Mouse (Mus musculus) forebrain, embryonic 12.5 days (tissue): ENCODE data around the gene Lrig2. TPM values are rescaled to one million over a fixed set of nuclear protein-coding genes. Genes with fewer than 3 reads are reported as not detected.
A peak's percentile ranks its signal among the peaks of the same experiment; 100 is the strongest.

Source experiments
- ATAC-seq: fragments of 200-750 bp; cut with Nextera tagmentation; 2 replicates; pipeline ENCODE4 v1.8.0; 2017; ENCODE audit warnings: moderate TSS enrichment; ENCODE audit not compliant: low FRiP score
- H3K27ac ChIP-seq: fragments of 300-500 bp; sonication (generic); 2 replicates; pipeline ENCODE4 v1.5.1; 2016; ENCODE audit warnings: mild to moderate bottlenecking
- H3K27me3 ChIP-seq: fragments of 300-500 bp; sonication (generic); 2 replicates; pipeline ENCODE4 v1.6.1; 2016; ENCODE audit warnings: mild to moderate bottlenecking
- H3K36me3 ChIP-seq: fragments of 300-500 bp; sonication (generic); replicated peaks from 2 replicates; pipeline ENCODE4 v1.6.1; 2016; ENCODE audit warnings: mild to moderate bottlenecking
- H3K4me1 ChIP-seq: fragments of 300-500 bp; sonication (generic); 2 replicates; pipeline ENCODE4 v1.6.1; 2016
- H3K4me2 ChIP-seq: fragments of 300-500 bp; sonication (generic); 2 replicates; pipeline ENCODE4 v1.6.1; 2016; ENCODE audit warnings: mild to moderate bottlenecking, moderate library complexity
- H3K4me3 ChIP-seq: fragments of 300-500 bp; sonication (generic); replicated peaks from 2 replicates; pipeline ENCODE4 v1.5.1; 2016; ENCODE audit warnings: mild to moderate bottlenecking
- H3K9ac ChIP-seq: fragments of 300-500 bp; sonication (generic); 2 replicates; pipeline ENCODE4 v1.6.1; 2016; ENCODE audit warnings: mild to moderate bottlenecking
- H3K9me3 ChIP-seq: fragments of 300-500 bp; sonication (generic); 2 replicates; pipeline ENCODE4 v1.6.1; 2016
- WGBS: fragments of 180-500 bp; shearing (Covaris S2); methylation state at CpG from one replicate; pipeline ENCODE4 v1.1.7; 2016; 5-methylcytosine and 5-hydroxymethylcytosine counted together
- polyA plus RNA-seq: library from polyadenylated mRNA; unstranded; fragments of >200 nt; fragmentation: Nextera tagmentation; extraction: Ambion mirVana; gene quantifications from 2 replicates; pipeline ENCODE4 v1.2.1, GENCODE M21; 2016

Gene Lrig2
- polyA plus RNA-seq, 1 experiment from 2014 or later = 31.1 TPM

DNA sequence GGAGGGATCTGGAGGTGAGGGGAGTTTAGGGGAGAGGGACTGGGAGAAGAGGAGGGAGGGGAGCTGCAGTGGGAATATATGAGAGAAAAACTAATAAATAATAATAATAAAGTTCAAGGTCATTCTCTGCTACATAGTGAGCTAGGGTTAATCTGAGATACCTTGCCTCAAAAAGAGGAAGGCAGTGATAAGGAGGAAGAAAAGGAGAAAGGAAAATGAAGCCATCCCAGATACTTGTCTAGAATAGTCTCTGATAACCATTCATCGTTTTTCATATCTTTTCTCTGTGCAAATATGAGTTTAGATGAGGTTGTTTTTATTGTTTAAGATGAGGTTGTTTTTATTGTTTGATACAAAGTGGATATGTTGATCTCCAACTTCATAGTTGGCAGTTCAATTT, 13.3 kb upstream of the Lrig2 start:
- 72% methylated on average over 1 of the region's 1 CpGs for WGBS
- Histone ChIP-seq H3K9me3 (no peaks in the 10 kb centered on the region), H3K4me2 (no peak overlapping the region), H3K4me1 (no peaks in the 10 kb centered on the region), H3K36me3 (no peaks in the 10 kb centered on the region), H3K4me3 (no peak overlapping the region), H3K27ac (no peak overlapping the region), H3K9ac (no peak overlapping the region), H3K27me3 (no peaks in the 10 kb centered on the region; the same call in 1 of the 2 replicates)
- no peak for ATAC-seq

DNA sequence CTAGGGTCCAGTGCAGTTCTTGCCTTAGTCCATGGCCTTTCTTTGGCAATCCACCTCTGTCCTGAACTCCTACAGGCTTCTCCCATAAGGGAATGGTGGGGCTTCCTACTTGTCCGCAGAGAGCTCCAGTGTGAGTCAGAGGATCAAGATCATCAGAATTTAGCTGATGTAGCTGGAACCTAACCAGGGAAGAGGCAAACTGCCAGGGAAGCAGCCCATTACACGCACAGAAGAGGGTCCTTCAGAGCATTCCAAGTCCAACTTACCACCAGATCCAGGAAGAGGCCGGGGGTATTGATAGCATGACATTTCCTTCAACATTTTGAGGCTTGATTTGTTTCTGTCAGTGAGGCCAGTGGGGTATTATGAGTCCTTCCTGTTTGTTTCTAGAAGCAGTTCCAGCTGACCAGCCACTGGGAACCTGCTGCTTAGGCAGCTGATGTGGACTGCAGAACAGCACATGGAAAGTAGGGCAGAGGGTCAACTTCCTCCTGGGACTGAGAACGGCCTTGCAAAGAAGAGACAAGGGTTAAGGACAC, 11.7 kb upstream of the Lrig2 start:
- Histone ChIP-seq H3K27ac (no peak overlapping the region), H3K9ac (no peak overlapping the region), H3K27me3 (no peaks in the 10 kb centered on the region; the same call in 1 of the 2 replicates), H3K9me3 (no peaks in the 10 kb centered on the region), H3K4me2 (no peak overlapping the region), H3K4me1 (no peaks in the 10 kb centered on the region), H3K4me3 (no peak overlapping the region), H3K36me3 (no peaks in the 10 kb centered on the region)
- WGBS = 77% methylated on average over 4 of the region's 4 CpGs
- no peak for ATAC-seq

DNA sequence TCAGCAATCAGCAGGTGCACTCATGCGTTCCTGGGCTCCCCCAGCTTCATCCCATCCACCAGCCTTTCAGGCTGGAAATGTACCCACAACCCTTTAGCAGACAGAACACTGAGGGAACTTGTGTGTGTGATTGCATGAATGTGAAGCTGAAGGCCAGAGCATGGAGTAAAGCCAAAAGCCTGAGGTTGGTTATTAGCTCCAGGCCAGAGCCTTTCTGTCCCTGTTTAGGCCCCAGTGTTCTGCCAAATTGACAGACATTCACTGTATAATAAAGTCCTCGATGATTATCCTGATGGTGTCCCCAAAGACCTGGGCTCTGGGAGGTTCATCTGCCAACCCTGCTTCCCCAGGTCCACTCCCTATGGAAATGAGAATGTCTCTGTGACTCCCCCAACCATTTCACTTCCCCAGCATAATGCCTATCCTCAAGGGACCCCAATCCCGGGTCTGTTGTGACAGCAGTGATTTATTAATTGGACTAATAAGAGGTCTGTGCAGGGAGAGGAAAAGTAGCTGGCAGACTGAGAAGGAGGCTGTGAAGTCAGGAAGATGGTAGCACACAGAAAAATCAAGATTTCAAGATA, 9.7 kb upstream of the Lrig2 start:
- no peak overlapping the region for H3K9ac ChIP-seq
- no peaks in the 10 kb centered on the region for H3K4me1 ChIP-seq
- no peak overlapping the region for H3K4me2 ChIP-seq
- no peaks in the 10 kb centered on the region for H3K36me3 ChIP-seq
- no peak for ATAC-seq
- H3K9me3 ChIP-seq = no peaks in the 10 kb centered on the region
- 78% methylated on average over 3 of the region's 3 CpGs for WGBS
- no peak overlapping the region for H3K4me3 ChIP-seq
- H3K27me3 ChIP-seq = no peaks in the 10 kb centered on the region; the same call in 1 of the 2 replicates
- H3K27ac ChIP-seq = no peak overlapping the region

DNA sequence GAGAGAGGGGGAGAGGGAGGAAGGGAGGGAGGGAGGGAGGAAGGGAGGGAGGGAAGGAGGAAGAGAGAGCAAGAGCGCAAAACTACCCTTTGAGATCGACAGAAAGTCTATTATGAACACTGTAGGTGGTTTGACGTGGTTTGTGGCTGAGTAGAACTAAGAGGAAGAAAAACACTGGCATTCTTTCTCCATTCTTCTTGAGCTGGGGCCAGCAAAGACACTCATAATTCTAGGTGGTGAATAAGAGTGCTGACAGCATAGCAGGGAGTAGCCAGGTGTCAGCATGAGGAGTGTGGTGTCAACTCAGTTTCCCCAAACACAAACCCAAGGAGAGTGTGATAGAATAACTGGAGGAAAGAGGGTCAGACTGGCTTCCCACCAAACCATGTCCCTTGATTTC, 8.8 kb upstream of the Lrig2 start:
- ATAC-seq = no peak
- 67% methylated on average over 3 of the region's 3 CpGs for WGBS
- Histone ChIP-seq H3K27me3 (no peaks in the 10 kb centered on the region; the same call in 1 of the 2 replicates), H3K36me3 (no peaks in the 10 kb centered on the region), H3K4me1 (no peaks in the 10 kb centered on the region), H3K4me3 (no peak overlapping the region), H3K9ac (no peak overlapping the region), H3K9me3 (no peaks in the 10 kb centered on the region), H3K4me2 (no peak overlapping the region), H3K27ac (no peak overlapping the region)

DNA sequence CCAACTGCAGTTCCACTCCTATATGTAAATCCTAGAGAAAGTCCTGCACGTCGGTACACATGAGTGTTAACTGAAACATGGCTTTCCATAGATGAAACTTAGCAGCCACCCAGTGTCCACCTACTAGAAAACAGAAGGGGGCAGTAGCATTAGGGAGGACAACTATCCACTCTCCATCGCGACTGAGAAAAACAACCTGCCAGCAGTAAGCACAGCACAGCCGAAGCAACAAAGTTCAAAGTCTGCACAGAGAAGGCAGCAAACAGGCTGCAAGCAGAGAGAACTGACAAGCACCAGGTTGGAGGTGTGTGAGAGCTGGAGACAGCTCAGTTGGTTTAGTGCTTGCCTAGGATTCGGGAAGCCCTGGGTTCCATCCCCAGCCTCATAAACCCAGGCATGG, 7.2 kb upstream of the Lrig2 start:
- Histone ChIP-seq H3K9ac (no peak overlapping the region), H3K4me3 (no peak overlapping the region), H3K27me3 (no peaks in the 10 kb centered on the region; the same call in 1 of the 2 replicates), H3K4me1 (no peaks in the 10 kb centered on the region), H3K9me3 (no peaks in the 10 kb centered on the region), H3K4me2 (no peak overlapping the region), H3K27ac (no peak overlapping the region), H3K36me3 (no peaks in the 10 kb centered on the region)
- 69% methylated on average over 6 of the region's 6 CpGs for WGBS
- no peak for ATAC-seq

DNA sequence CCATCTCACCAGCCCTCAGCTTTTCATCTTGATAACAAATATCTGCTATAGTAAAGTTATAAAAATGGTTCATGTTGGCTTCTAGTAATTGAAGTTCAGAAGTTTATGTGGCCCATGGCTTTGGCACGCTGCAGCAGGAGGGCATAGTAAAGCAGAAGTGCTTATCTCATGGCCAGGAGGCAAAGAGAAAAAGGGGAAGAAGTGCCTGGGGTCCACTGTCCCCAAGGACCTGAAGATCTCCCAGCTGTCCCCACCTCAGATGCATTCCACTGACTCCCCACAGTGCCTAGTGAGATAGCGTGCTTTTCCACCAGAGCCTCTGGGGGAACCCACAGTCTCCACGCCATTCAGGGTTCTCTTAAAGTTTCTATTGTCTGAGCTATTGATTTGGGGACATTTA, 6.7 kb upstream of the Lrig2 start:
- ATAC-seq = no peak
- H3K27me3 ChIP-seq = peaks cover 2% of the 10 kb centered on the region; the same call in 1 of the 2 replicates
- no peak overlapping the region for H3K9ac ChIP-seq
- no peaks in the 10 kb centered on the region for H3K9me3 ChIP-seq
- no peaks in the 10 kb centered on the region for H3K4me1 ChIP-seq
- no peak overlapping the region for H3K4me2 ChIP-seq
- no peaks in the 10 kb centered on the region for H3K36me3 ChIP-seq
- no peak overlapping the region for H3K27ac ChIP-seq
- WGBS = 85% methylated on average over 3 of the region's 3 CpGs
- no peak overlapping the region for H3K4me3 ChIP-seq

DNA sequence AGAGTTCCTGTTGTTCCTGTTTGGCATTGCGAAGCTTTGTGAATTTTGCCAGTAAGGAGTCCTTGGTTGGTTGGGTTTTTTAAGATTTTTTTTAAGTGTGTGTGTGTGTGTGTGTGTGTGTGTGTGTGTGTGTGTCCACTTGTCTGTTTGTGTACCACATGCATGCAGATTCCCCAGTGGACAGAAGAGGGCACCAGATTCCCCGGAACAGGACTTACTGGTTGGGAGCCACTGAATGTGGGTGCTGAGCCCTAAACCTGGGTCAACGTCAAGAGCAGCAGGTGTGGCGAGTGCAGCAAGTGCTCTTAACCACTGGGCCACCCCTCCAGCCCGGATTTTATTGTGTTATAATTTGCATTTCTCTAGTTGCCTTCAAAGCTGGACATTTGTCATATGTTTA, 5.4 kb upstream of the Lrig2 start:
- ATAC-seq = no peak
- 81% methylated on average over 5 of the region's 5 CpGs for WGBS
- H3K9me3 ChIP-seq = no peaks in the 10 kb centered on the region

DNA sequence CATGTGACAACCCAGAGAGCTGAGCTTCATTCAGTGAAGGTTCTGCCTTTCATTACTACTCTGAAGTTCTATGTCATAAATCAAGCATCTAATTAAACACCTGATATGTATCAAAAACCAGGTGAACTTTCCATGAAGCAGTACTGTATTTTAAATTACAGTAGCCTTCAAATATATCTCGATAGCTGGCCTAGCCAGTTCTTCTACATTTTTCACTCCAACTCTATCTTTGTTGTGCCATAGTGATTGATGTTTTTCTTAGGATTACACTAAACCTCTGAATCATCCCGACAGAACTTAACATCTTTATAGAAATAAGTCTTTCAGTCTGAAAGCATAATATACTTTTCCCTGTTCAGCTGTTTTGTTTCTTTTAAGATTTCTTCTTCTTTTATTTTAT, 2.8 kb upstream of the Lrig2 start:
- H3K9me3 ChIP-seq = no peaks in the 10 kb centered on the region
- 0 out of 2 replicates have a peak, but pooled peaks cover 3% of the 10 kb centered on the region for H3K27me3 ChIP-seq
- WGBS = 91% methylated on average over 2 of the region's 2 CpGs
- no peak overlapping the region for H3K9ac ChIP-seq
- no peak overlapping the region for H3K27ac ChIP-seq
- H3K36me3 ChIP-seq = no peaks in the 10 kb centered on the region
- H3K4me2 ChIP-seq = no peak overlapping the region
- ATAC-seq = no peak
- peaks cover 11% of the 10 kb centered on the region for H3K4me1 ChIP-seq
- H3K4me3 ChIP-seq = no peak overlapping the region

More for the DNA sequence above, 5.4 kb upstream of the Lrig2 start:
- Histone ChIP-seq H3K4me2 (no peak overlapping the region), H3K4me3 (no peak overlapping the region), H3K9ac (no peak overlapping the region), H3K4me1 (peaks cover 5% of the 10 kb centered on the region; the same call in 1 of the 2 replicates), H3K36me3 (no peaks in the 10 kb centered on the region), H3K27ac (no peak overlapping the region), H3K27me3 (peaks cover 3% of the 10 kb centered on the region; the same call in 1 of the 2 replicates)

DNA sequence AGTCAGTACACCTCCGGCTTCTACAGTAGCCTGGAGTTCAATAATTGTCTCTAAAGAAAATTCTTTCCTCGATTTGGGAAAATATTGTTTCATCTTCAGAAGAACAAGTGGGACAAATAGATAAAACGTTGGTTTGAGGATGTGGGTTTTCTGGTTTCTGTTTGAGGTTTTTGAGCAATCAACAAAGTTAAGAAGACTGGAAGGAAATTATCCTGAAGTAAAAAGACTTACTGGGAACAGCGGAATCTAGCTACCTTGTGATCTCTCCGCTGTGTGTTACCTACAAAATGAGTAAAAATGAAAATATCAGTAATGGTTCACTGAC, 668 bp upstream of the Lrig2 start:
- Histone ChIP-seq H3K4me1 (peaks cover 20% of the 10 kb centered on the region), H3K36me3 (no peaks in the 10 kb centered on the region), H3K27ac (peak overlapping the region; percentile 94), H3K4me2 (peak overlapping the region; percentile 54), H3K9ac (peak overlapping the region; percentile 39; the same call in 1 of the 2 replicates), H3K27me3 (0 out of 2 replicates have a peak, but pooled peaks cover 3% of the 10 kb centered on the region), H3K4me3 (peak overlapping the region; percentile 64), H3K9me3 (no peaks in the 10 kb centered on the region)
- WGBS = 25% methylated on average over 5 of the region's 5 CpGs
- no peak for ATAC-seq

DNA sequence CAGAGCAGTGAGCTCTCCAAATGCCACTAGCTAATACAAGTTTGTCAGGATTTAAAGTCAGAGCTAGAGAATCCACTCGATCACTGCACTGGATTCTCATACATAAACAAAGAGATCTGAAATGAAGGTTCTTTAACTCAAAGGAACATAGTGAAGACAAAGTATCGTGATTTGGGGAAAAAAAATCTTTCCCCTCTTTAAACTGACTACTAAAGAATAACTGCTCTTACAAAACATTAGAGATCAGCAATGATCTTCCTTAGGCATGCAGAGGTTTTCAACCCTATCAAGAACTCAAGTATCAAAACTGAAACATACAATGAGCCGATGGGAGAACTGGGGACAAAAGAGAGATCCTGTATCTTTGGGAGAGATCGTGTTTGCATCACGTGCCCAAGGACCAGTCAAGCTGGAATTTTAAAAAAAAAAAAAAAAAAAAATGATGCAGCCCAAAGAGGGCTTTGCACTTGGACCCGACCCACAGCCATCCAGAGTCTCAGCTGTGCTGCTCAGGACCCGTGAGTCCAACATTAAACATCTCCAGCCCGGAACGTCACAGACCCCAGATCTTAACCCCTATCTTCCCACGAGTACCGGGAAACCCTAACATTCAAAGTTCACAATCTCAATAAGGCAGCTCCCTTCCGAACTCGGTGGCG, 818 bp downstream of the Lrig2 start:
- Histone ChIP-seq H3K27me3 (0 out of 2 replicates have a peak, but pooled peaks cover 3% of the 10 kb centered on the region), H3K9ac (peak overlapping the region; percentile 73), H3K4me3 (peak overlapping the region; percentile 64), H3K4me1 (peaks cover 20% of the 10 kb centered on the region), H3K9me3 (no peaks in the 10 kb centered on the region), H3K4me2 (peak overlapping the region; percentile 49), H3K27ac (peak overlapping the region; percentile 94), H3K36me3 (no peaks in the 10 kb centered on the region)
- WGBS = under 1% methylated on average over 14 of the region's 14 CpGs
- peak; percentile 53 for ATAC-seq

DNA sequence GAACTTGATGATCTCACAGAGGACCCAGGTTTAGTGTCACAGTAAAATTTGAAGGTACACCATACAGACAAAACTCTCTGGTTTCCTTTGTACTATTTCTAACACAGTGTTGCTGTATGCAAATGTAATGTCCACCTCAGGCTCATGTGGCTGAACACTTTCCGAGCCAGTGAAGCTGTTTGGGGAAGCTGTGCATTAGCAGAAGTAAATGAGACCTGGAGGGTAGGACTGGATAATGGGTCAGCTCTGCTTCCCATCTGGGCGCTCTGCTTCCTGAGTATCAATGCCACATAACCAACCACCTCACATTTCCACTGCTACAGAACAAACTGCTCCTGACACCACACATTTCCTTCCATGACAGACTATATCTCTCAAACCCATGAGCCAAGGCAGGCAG, 10.1 kb downstream of the Lrig2 start:
- Histone ChIP-seq H3K4me3 (no peak overlapping the region), H3K4me1 (no peaks in the 10 kb centered on the region), H3K27ac (no peak overlapping the region), H3K27me3 (no peaks in the 10 kb centered on the region), H3K9me3 (no peaks in the 10 kb centered on the region), H3K4me2 (no peak overlapping the region), H3K36me3 (peaks cover 3% of the 10 kb centered on the region), H3K9ac (no peak overlapping the region)
- ATAC-seq = no peak
- WGBS = 82% methylated on average over 2 of the region's 2 CpGs

DNA sequence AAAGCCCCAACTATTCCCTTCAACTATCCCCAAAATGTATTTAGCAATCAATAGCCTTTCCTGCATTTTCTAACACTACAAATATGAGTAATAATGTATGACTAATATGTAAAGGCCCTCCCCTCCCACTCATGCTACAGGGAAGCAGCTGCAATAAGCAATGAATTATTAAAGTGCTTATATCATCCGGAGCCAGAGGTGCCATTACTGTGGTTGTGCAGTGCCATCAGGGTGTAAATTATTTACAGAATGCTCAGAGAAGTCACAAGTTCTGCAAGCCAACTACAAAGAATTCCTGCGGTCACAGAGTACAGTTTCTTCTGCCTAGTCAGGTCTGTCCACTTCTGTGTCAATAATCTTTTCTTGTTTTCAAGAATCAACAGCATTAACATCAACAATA, 10.8 kb downstream of the Lrig2 start:
- Histone ChIP-seq H3K36me3 (peaks cover 9% of the 10 kb centered on the region), H3K4me1 (no peaks in the 10 kb centered on the region), H3K4me3 (no peak overlapping the region), H3K4me2 (no peak overlapping the region), H3K27ac (no peak overlapping the region), H3K27me3 (no peaks in the 10 kb centered on the region), H3K9ac (no peak overlapping the region), H3K9me3 (no peaks in the 10 kb centered on the region)
- ATAC-seq = no peak
- WGBS = 89% methylated on average over 2 of the region's 2 CpGs

DNA sequence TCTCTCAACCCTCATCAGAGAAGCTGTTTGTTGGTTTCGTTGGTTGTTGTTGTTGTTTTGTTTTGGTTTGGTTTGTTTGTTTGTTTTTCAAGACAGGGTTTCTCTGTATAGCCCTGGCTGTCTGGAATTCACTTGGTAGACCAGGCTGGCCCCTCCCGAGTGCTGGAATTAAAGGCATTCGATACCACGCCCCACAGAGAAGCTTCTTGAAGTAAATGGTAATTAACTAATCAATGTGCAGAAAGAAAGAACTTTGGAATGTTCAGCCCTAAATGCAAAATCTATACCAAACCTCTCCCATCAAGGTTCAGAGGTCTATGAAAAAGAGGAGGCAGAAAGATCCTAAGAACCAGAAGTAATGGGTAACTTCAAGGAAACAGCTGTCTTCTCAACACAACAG, 15.5 kb downstream of the Lrig2 start:
- ATAC-seq = no peak
- peaks cover 30% of the 10 kb centered on the region for H3K36me3 ChIP-seq
- H3K27me3 ChIP-seq = no peaks in the 10 kb centered on the region
- 89% methylated on average over 4 of the region's 4 CpGs for WGBS
- no peak overlapping the region for H3K4me3 ChIP-seq
- H3K4me1 ChIP-seq = no peaks in the 10 kb centered on the region
- H3K27ac ChIP-seq = no peak overlapping the region
- no peak overlapping the region for H3K4me2 ChIP-seq
- no peaks in the 10 kb centered on the region for H3K9me3 ChIP-seq
- H3K9ac ChIP-seq = no peak overlapping the region
